Mouse (Mus musculus) stomach, embryonic 16.5 days (tissue): ENCODE results near the gene Ehbp1. TPM values are rescaled to one million over a fixed set of nuclear protein-coding genes. Genes with fewer than 3 reads are reported as not detected.

ENCODE experiments used
- ATAC-seq: fragments of 200-750 bp; cut with Nextera tagmentation; 2 replicates; pipeline ENCODE4 v1.8.0; 2017; ENCODE audit warnings: moderate number of reproducible peaks, moderate TSS enrichment; ENCODE audit not compliant: insufficient read depth, low FRiP score
- H3K27ac ChIP-seq: fragments of 300-500 bp; sonication (generic); 2 replicates; pipeline ENCODE4 v1.5.1; 2014; ENCODE audit warnings: low read length
- H3K27me3 ChIP-seq: fragments of 300-500 bp; sonication (generic); 2 replicates; pipeline ENCODE4 v1.6.1; 2014; ENCODE audit warnings: low read length, control low read depth, mixed read lengths; ENCODE audit not compliant: control insufficient read depth, insufficient read depth
- H3K36me3 ChIP-seq: fragments of 300-500 bp; sonication (generic); 2 replicates; pipeline ENCODE4 v1.6.1; 2014; ENCODE audit warnings: low read length; ENCODE audit not compliant: control insufficient read depth, insufficient read depth
- H3K4me1 ChIP-seq: fragments of 300-500 bp; sonication (generic); 2 replicates; pipeline ENCODE4 v1.6.1; 2014; ENCODE audit warnings: low read length, control low read depth, mixed read lengths; ENCODE audit not compliant: control insufficient read depth, insufficient read depth
- H3K4me2 ChIP-seq: fragments of 300-500 bp; sonication (generic); 2 replicates; pipeline ENCODE4 v1.6.1; 2014; ENCODE audit warnings: low read depth, low read length, mixed read lengths
- H3K4me3 ChIP-seq: fragments of 300-500 bp; sonication (generic); replicated peaks from 2 replicates; pipeline ENCODE4 v1.5.1; 2014; ENCODE audit warnings: mild to moderate bottlenecking, low read length
- H3K9ac ChIP-seq: fragments of 300-500 bp; sonication (generic); 2 replicates; pipeline ENCODE4 v1.6.1; 2014; ENCODE audit warnings: low read length
- H3K9me3 ChIP-seq: fragments of 300-500 bp; sonication (generic); replicated peaks from 2 replicates; pipeline ENCODE4 v1.6.1; 2016; ENCODE audit warnings: low read length, control low read depth; ENCODE audit not compliant: control insufficient read depth
- WGBS: fragments of 180-500 bp; shearing (Covaris S2); extraction: QIAGEN DNeasy Blood & Tissue Kit; methylation state at CpG from one replicate; pipeline ENCODE4 v1.1.7; 2014; 5-methylcytosine and 5-hydroxymethylcytosine counted together
- polyA plus RNA-seq: library from polyadenylated mRNA; unstranded; fragments of >200 nt; fragmentation: Nextera tagmentation; extraction: Ambion mirVana; gene quantifications from 2 replicates; pipeline ENCODE4 v1.2.1, GENCODE M21; 2015

Gene Ehbp1
- polyA plus RNA-seq: 10.7 and 12.7 TPM in 2 replicates

GRCm38 (mm10) chr11:22342242-22343207 lies at the start of gene Ehbp1:
TSS of gene Ehbp1 (minus strand) at chr11:22342292.
- no peaks in the 10 kb centered on the region for H3K9me3 ChIP-seq
- no peak for ATAC-seq
- no peaks in the 10 kb centered on the region for H3K36me3 ChIP-seq
- H3K4me2 ChIP-seq: no peak within 1 kb of the TSS
- no peaks in the 10 kb centered on the region for H3K27me3 ChIP-seq
- H3K4me3 ChIP-seq: no peak within 1 kb of the TSS
- peak within 1 kb of the TSS; percentile 29; the same call in 1 of the 2 replicates for H3K27ac ChIP-seq
- no peak within 1 kb of the TSS for H3K9ac ChIP-seq
- 48% methylated on average over 2 of the region's 2 CpGs for WGBS
- H3K4me1 ChIP-seq: peaks cover 15% of the 10 kb centered on the region

GRCm38 (mm10) chr11:22387472-22388098 lies 45.5 kb upstream of the Ehbp1 start:
- Histone ChIP-seq H3K27ac (no peak overlapping the region), H3K9ac (no peak overlapping the region), H3K27me3 (no peaks in the 10 kb centered on the region), H3K4me3 (no peak overlapping the region), H3K4me2 (no peak overlapping the region), H3K9me3 (no peaks in the 10 kb centered on the region), H3K4me1 (no peaks in the 10 kb centered on the region), H3K36me3 (no peaks in the 10 kb centered on the region)
- ATAC-seq: no peak
- WGBS: 61% methylated on average over 6 of the region's 6 CpGs

DNA sequence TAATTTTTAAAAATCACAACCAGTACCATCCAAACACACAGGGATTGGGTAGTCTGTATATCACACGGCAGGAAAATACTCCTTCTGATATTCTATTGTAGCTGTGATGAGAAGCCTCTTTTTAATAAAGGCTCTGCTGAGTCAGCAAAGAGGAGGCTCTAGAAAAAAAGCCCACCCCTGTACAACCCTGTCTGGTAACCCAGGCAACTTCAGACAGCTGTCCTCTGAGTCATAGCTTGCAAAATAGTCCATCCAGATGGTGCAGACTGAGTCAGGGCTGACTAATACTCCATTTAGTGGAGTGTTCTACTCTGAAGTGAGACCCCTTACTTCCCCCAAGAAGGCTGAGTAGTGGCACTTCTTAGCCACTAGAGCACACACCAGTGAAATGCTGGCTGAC lies 41.4 kb upstream of the Ehbp1 start:
- H3K27me3 ChIP-seq: no peaks in the 10 kb centered on the region
- H3K4me3 ChIP-seq: no peak overlapping the region
- H3K4me1 ChIP-seq: no peaks in the 10 kb centered on the region
- no peak overlapping the region for H3K9ac ChIP-seq
- no peaks in the 10 kb centered on the region for H3K36me3 ChIP-seq
- 74% methylated on average over 1 of the region's 1 CpGs for WGBS
- no peaks in the 10 kb centered on the region for H3K9me3 ChIP-seq
- no peak for ATAC-seq
- H3K4me2 ChIP-seq: no peak overlapping the region
- H3K27ac ChIP-seq: no peak overlapping the region

DNA sequence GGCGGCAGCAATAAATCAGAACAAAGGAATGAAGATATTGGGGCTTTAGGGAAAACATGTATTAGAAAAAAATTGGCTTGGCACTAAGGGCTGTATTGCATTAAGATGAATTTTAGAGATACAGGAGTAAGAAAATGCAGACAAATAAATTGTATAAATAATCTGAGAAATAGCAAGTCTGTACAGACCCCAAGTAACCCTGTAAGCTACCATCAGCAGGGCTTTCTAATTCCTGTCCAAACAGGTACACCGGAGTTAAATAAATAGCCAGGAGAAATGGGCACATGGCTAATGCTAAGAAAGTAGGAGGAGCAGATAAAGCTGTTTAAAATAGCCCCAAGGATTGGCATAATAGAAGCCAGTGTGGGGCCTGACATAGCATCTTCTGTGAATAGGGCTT lies 32.7 kb upstream of the Ehbp1 start:
- no peak for ATAC-seq
- H3K9ac ChIP-seq: no peak overlapping the region
- 72% methylated on average over 2 of the region's 2 CpGs for WGBS
- H3K36me3 ChIP-seq: no peaks in the 10 kb centered on the region
- no peaks in the 10 kb centered on the region for H3K9me3 ChIP-seq
- H3K4me3 ChIP-seq: no peak overlapping the region
- no peaks in the 10 kb centered on the region for H3K27me3 ChIP-seq
- no peaks in the 10 kb centered on the region for H3K4me1 ChIP-seq
- H3K4me2 ChIP-seq: no peak overlapping the region
- H3K27ac ChIP-seq: no peak overlapping the region

- no peaks in the 10 kb centered on the region for H3K27me3 ChIP-seq
- no peak overlapping the region for H3K9ac ChIP-seq
- no peaks in the 10 kb centered on the region for H3K36me3 ChIP-seq
- no peak for ATAC-seq
- H3K4me3 ChIP-seq: no peak overlapping the region
- H3K9me3 ChIP-seq: no peaks in the 10 kb centered on the region
- 61% methylated on average over 3 of the region's 3 CpGs for WGBS
- no peaks in the 10 kb centered on the region for H3K4me1 ChIP-seq
- no peak overlapping the region for H3K27ac ChIP-seq
- no peak overlapping the region for H3K4me2 ChIP-seq
Observed at GRCm38 (mm10) chr11:22373290-22373674, 31.2 kb upstream of the Ehbp1 start.

DNA sequence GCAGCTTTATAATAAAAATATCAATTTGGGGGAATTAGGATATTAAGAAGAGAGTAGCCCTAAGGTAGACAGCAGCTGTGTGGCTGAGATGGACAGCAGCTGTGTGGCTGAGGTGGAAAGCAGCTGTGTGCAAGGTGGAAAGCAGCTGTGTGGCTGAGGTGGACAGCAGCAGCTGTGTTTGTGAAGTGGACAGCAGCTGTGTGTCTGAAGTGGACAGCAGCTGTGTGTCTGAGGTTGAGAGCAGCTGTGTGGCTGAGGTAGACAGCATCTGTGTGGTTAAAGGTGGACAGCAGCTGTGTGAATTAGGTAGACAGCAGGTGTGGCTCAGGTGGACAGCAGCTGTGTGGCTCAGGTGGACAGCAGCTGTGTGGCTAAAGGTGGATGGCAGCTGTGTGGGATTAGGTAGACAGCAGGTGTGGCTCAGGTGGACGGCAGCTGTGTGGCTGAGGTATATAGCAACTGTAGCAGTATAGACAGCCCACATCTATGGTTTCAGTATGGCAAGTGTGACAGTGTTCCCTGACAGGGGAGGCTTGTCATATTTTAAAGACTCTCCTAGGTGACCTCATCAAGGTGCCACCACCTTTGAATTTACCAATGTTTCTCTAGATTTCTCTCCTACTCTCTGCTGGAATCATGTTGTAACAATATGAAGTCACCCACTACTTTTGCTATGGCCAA lies 30.7 kb upstream of the Ehbp1 start:
- 75% methylated on average over 1 of the region's 1 CpGs for WGBS
- no peak for ATAC-seq
- no peak overlapping the region for H3K27ac ChIP-seq
- no peak overlapping the region for H3K4me3 ChIP-seq
- no peak overlapping the region for H3K4me2 ChIP-seq
- no peak overlapping the region for H3K9ac ChIP-seq
- no peaks in the 10 kb centered on the region for H3K4me1 ChIP-seq
- no peaks in the 10 kb centered on the region for H3K27me3 ChIP-seq
- H3K9me3 ChIP-seq: no peaks in the 10 kb centered on the region
- H3K36me3 ChIP-seq: no peaks in the 10 kb centered on the region

DNA sequence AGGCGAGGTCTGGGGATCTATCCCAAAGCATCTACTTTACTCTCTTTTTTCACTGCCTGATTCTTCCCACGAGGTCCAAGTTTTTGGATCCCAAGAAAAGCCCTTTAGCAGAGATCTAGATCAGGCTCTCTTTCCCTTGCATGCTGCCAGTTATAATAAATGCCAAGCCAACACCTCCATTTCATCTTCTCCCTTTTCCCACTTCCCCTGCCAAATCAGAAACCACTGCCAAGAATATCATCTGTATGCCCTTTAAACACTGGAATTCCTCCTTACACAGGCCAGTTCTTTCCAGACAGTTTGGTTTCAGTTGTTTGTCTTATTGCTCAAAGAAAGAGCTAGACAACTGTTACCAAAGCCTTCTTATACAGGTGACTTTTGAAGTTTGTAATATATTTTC lies 27.7 kb upstream of the Ehbp1 start:
- no peak for ATAC-seq
- no peak overlapping the region for H3K9ac ChIP-seq
- 69% methylated on average over 2 of the region's 2 CpGs for WGBS
- no peaks in the 10 kb centered on the region for H3K27me3 ChIP-seq
- no peaks in the 10 kb centered on the region for H3K4me1 ChIP-seq
- H3K36me3 ChIP-seq: no peaks in the 10 kb centered on the region
- H3K27ac ChIP-seq: no peak overlapping the region
- no peak overlapping the region for H3K4me3 ChIP-seq
- H3K9me3 ChIP-seq: no peaks in the 10 kb centered on the region
- H3K4me2 ChIP-seq: no peak overlapping the region

DNA sequence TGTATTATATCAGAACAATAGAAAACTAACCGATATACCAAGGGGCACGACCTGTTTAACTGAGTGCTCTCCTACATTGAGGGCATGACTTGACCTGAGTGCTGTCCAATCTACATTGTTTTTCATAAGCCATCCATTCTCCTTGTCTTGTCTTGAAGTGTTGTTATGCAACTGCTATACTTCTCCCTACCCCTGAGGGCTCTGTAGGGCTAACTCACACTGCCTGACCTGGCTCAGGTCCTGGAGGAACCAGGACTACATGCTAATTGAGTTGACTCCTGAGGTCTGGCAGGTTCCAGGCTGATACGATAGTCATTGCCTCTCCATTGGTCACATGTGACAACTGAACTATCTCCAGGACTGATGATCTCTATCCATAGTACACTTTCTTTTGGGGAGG lies 26.5 kb upstream of the Ehbp1 start:
- Histone ChIP-seq H3K4me1 (no peaks in the 10 kb centered on the region), H3K27me3 (no peaks in the 10 kb centered on the region), H3K4me2 (no peak overlapping the region), H3K4me3 (no peak overlapping the region), H3K9me3 (no peaks in the 10 kb centered on the region), H3K27ac (no peak overlapping the region), H3K36me3 (no peaks in the 10 kb centered on the region), H3K9ac (no peak overlapping the region)
- WGBS: 90% methylated on average over 3 of the region's 3 CpGs
- no peak for ATAC-seq

GRCm38 (mm10) chr11:22366486-22366885 lies 24.4 kb upstream of the Ehbp1 start:
- WGBS: 86% methylated on average over 2 of the region's 2 CpGs
- H3K4me1 ChIP-seq: no peaks in the 10 kb centered on the region

More at GRCm38 (mm10) chr11:22366486-22366885, 24.4 kb upstream of the Ehbp1 start:
- Histone ChIP-seq H3K27me3 (no peaks in the 10 kb centered on the region), H3K4me2 (no peak overlapping the region), H3K27ac (no peak overlapping the region), H3K9ac (no peak overlapping the region), H3K9me3 (no peaks in the 10 kb centered on the region), H3K36me3 (no peaks in the 10 kb centered on the region), H3K4me3 (no peak overlapping the region)
- ATAC-seq: no peak
